Mouse (Mus musculus): Measurements from ENCODE around the gene Olfr12. TPM values are rescaled to one million over a fixed set of nuclear protein-coding genes. Genes with fewer than 3 reads are reported as not detected.

Olfr12 gene
- total and polyA plus RNA-seq, 2 experiments from 2014 or later: not detected

DNA sequence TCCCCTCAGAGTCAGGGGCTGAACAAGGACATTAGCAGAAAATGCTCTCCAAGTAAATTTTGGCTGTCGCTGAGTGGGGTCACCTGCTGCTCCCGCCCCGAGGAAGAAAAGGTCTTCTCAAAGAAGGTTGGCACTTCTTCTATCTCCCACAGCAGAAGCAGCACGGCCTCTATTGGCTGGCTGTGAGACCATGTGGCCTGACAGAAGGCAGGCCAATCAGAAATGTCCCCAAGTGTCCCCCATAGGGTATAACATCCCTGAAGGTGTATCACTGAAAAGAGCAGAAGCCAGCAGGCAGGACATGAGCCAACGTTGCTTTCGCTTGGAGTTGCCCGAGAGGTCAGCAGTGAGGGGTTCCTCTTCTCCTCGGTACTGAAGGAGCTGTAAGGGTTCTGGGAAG lies 18.4 kb downstream of the Olfr12 start:
- no peak for TF ChIP-seq CTCF (IDR thresholded peaks at IDR 0.05)
- H3K27ac ChIP-seq (ENCODE audit: low read depth, low read length): no peak overlapping the region
- no peaks in the 10 kb centered on the region for H3K27me3 ChIP-seq (ENCODE audit: insufficient read depth, low read length)
- H3K36me3 ChIP-seq (ENCODE audit: insufficient read depth, low read length): peaks cover 34% of the 10 kb centered on the region
- H3K4me2 ChIP-seq (ENCODE audit: low read depth, low read length, poor library complexity, severe bottlenecking): no peak overlapping the region
- peaks cover 7% of the 10 kb centered on the region for H3K4me1 ChIP-seq (ENCODE audit: insufficient read depth, low read length)
- H3K9me3 ChIP-seq (ENCODE audit: low read length): no peaks in the 10 kb centered on the region
- ATAC-seq (ENCODE audit: low FRiP score) (no peak), DNase-seq (ENCODE audit: low spot score) (no peak)
- 83% methylated on average over 8 of the region's 8 CpGs for WGBS
- H3K9ac ChIP-seq (replicated peaks; ENCODE audit: low read length, poor library complexity, severe bottlenecking): no peak overlapping the region
- no peak overlapping the region for H3K4me3 ChIP-seq (ENCODE audit: low read depth, low read length)

- ATAC-seq (ENCODE audit: low FRiP score): no peak
- no peak for DNase-seq (ENCODE audit: low spot score)
- Histone ChIP-seq H3K9me3 (ENCODE audit: low read length) (no peaks in the 10 kb centered on the region), H3K4me2 (ENCODE audit: low read depth, low read length, poor library complexity, severe bottlenecking) (no peak overlapping the region), H3K4me1 (ENCODE audit: insufficient read depth, low read length) (peaks cover 7% of the 10 kb centered on the region), H3K27me3 (ENCODE audit: insufficient read depth, low read length) (no peaks in the 10 kb centered on the region), H3K36me3 (ENCODE audit: insufficient read depth, low read length) (peaks cover 34% of the 10 kb centered on the region), H3K27ac (ENCODE audit: low read depth, low read length) (no peak overlapping the region), H3K9ac (replicated peaks; ENCODE audit: low read length, poor library complexity, severe bottlenecking) (no peak overlapping the region), H3K4me3 (ENCODE audit: low read depth, low read length) (no peak overlapping the region)
- 93% methylated on average over 11 of the region's 11 CpGs for WGBS
- no peak for TF ChIP-seq CTCF (IDR thresholded peaks at IDR 0.05)
Measured at GRCm38 (mm10) chr1:92636676-92637075, 19.1 kb downstream of the Olfr12 start.

DNA sequence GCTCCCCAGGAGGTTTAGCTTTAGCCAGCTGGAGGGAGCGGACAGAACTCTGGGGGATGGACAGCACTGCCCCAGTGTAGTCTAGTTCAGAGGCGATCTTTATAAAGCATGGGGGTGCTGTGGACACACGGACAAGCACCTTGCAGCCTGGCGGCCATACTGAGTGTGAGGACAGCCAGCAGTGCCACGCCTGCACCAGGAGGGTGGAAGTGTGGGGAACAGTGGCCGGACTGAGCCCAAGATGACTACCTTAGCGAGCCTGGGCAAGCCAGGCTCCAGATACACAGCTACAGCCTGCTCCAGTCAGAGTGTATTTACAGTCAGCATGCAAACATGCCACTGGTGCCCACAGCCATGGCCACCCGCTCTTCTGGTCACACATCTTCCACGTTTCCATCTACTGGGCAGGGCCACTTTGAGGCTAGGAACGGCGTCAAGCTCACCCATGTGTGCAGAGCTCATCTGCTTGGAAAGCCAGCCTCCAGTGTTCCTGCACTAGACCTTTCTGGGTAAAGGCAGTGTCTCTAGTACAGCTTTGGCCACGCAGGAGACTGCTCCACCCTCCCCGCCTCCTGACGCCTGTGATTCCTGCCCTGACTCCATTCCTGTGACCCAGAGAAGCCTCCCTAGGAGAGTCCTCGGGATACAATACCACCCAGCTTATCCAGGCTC lies 20.0 kb downstream of the Olfr12 start:
- no peak overlapping the region for H3K4me3 ChIP-seq (ENCODE audit: low read depth, low read length)
- no peaks in the 10 kb centered on the region for H3K27me3 ChIP-seq (ENCODE audit: insufficient read depth, low read length)
- TF ChIP-seq CTCF (IDR thresholded peaks at IDR 0.05): no peak
- peaks cover 34% of the 10 kb centered on the region for H3K36me3 ChIP-seq (ENCODE audit: insufficient read depth, low read length)
- no peaks in the 10 kb centered on the region for H3K9me3 ChIP-seq (ENCODE audit: low read length)
- WGBS: 91% methylated on average over 15 of the region's 15 CpGs
- no peak overlapping the region for H3K9ac ChIP-seq (replicated peaks; ENCODE audit: low read length, poor library complexity, severe bottlenecking)
- DNase-seq (ENCODE audit: low spot score): no peak
- no peak overlapping the region for H3K27ac ChIP-seq (ENCODE audit: low read depth, low read length)
- H3K4me1 ChIP-seq (ENCODE audit: insufficient read depth, low read length): peaks cover 11% of the 10 kb centered on the region
- H3K4me2 ChIP-seq (ENCODE audit: low read depth, low read length, poor library complexity, severe bottlenecking): no peak overlapping the region
- ATAC-seq (ENCODE audit: low FRiP score): no peak

DNA sequence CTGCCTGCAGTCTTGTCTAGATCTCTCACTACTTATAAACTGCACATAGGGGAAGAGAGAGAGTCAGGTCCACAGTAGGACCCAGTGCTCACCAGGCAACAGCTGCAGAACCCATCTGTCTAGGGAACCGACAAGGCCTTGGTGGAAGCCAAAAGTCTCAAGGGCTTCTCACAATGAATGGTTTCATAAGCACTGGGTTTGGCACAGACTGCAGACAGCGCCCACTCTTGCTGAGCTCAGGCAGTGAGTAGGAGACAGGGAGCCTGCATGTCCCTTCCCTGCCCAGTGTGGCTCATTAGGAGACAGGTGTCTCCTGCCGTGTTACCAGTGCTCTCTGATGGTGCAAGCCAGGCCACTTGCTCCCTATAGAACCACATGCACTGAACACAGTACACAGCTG lies 20.6 kb downstream of the Olfr12 start:
- Histone ChIP-seq H3K4me2 (ENCODE audit: low read depth, low read length, poor library complexity, severe bottlenecking) (no peak overlapping the region), H3K4me1 (ENCODE audit: insufficient read depth, low read length) (peaks cover 11% of the 10 kb centered on the region), H3K9me3 (ENCODE audit: low read length) (no peaks in the 10 kb centered on the region), H3K27me3 (ENCODE audit: insufficient read depth, low read length) (no peaks in the 10 kb centered on the region), H3K36me3 (ENCODE audit: insufficient read depth, low read length) (peaks cover 34% of the 10 kb centered on the region), H3K27ac (ENCODE audit: low read depth, low read length) (no peak overlapping the region), H3K9ac (replicated peaks; ENCODE audit: low read length, poor library complexity, severe bottlenecking) (no peak overlapping the region), H3K4me3 (ENCODE audit: low read depth, low read length) (no peak overlapping the region)
- no peak for DNase-seq (ENCODE audit: low spot score)
- no peak for TF ChIP-seq CTCF (IDR thresholded peaks at IDR 0.05)
- ATAC-seq (ENCODE audit: low FRiP score): no peak
- WGBS: 90% methylated on average over 3 of the region's 3 CpGs

DNA sequence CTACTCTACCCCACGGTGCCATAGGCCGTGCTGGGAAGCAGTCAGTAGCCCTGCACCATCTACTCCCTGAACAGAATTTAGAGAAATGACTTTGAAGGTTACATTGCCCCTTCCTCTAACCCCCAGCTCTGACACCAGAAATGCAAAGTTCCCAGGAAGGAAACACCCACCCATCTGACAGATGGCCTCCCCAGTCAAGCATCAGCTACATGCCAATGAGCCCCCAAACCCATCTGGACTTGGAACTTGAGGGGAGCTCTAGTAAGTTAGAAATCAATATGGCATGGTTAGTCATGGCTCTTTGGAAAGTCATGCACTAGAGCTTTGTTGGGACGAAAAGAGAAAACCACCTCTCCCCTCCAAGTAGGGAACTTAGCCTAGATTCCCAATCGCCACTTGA lies 21.1 kb downstream of the Olfr12 start:
- DNase-seq (ENCODE audit: low spot score): no peak
- 97% methylated on average over 4 of the region's 4 CpGs for WGBS

DNA sequence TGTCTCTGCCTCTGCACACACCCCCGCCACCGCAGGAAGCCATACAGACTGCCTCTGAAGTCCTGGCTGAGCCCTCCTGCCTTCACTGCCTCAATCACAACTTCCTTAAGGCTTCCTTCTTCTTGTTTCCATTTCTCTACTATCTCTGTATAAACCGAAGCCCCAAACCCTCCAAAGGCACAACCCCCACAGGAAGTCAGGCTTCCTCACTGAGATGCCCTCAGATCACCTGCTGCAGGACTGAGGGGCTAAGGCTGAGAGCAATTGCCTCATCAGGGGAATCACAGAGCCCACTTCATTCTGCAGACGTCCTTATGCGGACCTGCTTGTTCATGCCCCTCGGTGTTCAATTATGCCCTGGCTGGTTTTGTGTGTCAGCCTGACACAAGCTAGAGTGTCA lies 22.8 kb downstream of the Olfr12 start:
- TF ChIP-seq CTCF (IDR thresholded peaks at IDR 0.05): no peak
- Histone ChIP-seq H3K9ac (replicated peaks; ENCODE audit: low read length, poor library complexity, severe bottlenecking) (0 out of 2 replicates have a peak overlapping the region, but pooled peaks have one; percentile 91), H3K4me1 (ENCODE audit: insufficient read depth, low read length) (peaks cover 11% of the 10 kb centered on the region), H3K27me3 (ENCODE audit: insufficient read depth, low read length) (no peaks in the 10 kb centered on the region), H3K27ac (ENCODE audit: low read depth, low read length) (no peak overlapping the region), H3K36me3 (ENCODE audit: insufficient read depth, low read length) (peaks cover 34% of the 10 kb centered on the region), H3K4me3 (ENCODE audit: low read depth, low read length) (peak overlapping the region; percentile 81), H3K4me2 (ENCODE audit: low read depth, low read length, poor library complexity, severe bottlenecking) (peak overlapping the region; percentile 77), H3K9me3 (ENCODE audit: low read length) (no peaks in the 10 kb centered on the region)
- WGBS: 89% methylated on average over 6 of the region's 6 CpGs
- ATAC-seq (ENCODE audit: low FRiP score): no peak
- no peak for DNase-seq (ENCODE audit: low spot score)

More for the DNA sequence above, 21.1 kb downstream of the Olfr12 start:
- no peak for ATAC-seq (ENCODE audit: low FRiP score)
- H3K9ac ChIP-seq (replicated peaks; ENCODE audit: low read length, poor library complexity, severe bottlenecking): no peak overlapping the region
- no peak overlapping the region for H3K27ac ChIP-seq (ENCODE audit: low read depth, low read length)
- TF ChIP-seq CTCF (IDR thresholded peaks at IDR 0.05): no peak
- H3K36me3 ChIP-seq (ENCODE audit: insufficient read depth, low read length): peaks cover 34% of the 10 kb centered on the region
- no peak overlapping the region for H3K4me3 ChIP-seq (ENCODE audit: low read depth, low read length)
- H3K27me3 ChIP-seq (ENCODE audit: insufficient read depth, low read length): no peaks in the 10 kb centered on the region
- peaks cover 11% of the 10 kb centered on the region for H3K4me1 ChIP-seq (ENCODE audit: insufficient read depth, low read length)
- no peaks in the 10 kb centered on the region for H3K9me3 ChIP-seq (ENCODE audit: low read length)
- no peak overlapping the region for H3K4me2 ChIP-seq (ENCODE audit: low read depth, low read length, poor library complexity, severe bottlenecking)
